Mouse (Mus musculus) right cerebral cortex, postnatal 4 days (tissue): Measurements from ENCODE around the gene 4933430I17Rik.

Source experiments
- DNase-seq: peaks from one replicate; pipeline ENCODE4 v3.0.0-alpha.2; 2022

4933430I17Rik gene

GRCm38 (mm10) chr4:62505991-62506390 is 19.2 kb upstream of the 4933430I17Rik start:
- no peak for DNase-seq

DNA sequence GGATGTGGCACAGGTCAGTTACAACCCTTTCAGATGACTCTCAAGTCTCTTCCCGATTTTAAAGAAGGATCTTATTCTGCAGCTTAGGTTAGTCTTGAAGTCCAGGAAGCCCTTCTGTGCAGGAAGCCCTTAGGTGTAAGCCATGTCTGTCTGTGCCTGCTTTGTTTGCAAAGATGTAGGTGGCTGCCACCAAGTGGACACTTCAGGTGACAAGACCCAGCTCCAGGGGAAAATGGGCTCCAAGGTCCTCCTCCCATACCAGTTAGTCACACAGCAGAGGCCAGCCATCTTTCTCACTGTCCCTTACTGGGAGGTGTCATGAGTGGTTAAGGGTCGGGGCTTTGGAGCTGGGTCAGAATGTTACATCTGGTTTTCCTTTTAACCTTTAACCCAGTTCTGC is 18.4 kb upstream of the 4933430I17Rik start:
- no peak for DNase-seq

DNA sequence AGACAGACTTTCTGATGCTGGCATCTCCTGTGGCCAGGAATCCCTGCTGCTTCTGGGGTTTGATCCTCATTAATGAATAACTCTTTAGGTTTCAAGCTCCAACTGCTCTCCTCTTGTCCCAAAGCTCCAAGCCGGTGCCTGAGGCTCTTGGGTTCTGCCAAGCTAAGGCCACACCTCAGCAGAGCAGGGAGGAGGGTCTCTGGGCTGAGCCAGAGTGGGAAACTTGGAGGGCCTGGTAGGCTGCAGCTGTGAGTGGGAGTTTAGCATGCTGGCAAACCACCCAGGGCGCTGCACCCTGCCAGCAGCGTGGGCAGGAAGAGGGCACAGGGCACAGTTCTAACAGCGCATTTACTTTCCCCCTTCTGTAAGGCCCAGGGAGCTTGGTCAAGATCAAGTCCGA is 16.3 kb upstream of the 4933430I17Rik start:
- no peak for DNase-seq

GRCm38 (mm10) chr4:62509946-62510345 is 15.2 kb upstream of the 4933430I17Rik start:
- no peak for DNase-seq

GRCm38 (mm10) chr4:62513998-62514506 is 11.1 kb upstream of the 4933430I17Rik start:
- DNase-seq: no peak

DNA sequence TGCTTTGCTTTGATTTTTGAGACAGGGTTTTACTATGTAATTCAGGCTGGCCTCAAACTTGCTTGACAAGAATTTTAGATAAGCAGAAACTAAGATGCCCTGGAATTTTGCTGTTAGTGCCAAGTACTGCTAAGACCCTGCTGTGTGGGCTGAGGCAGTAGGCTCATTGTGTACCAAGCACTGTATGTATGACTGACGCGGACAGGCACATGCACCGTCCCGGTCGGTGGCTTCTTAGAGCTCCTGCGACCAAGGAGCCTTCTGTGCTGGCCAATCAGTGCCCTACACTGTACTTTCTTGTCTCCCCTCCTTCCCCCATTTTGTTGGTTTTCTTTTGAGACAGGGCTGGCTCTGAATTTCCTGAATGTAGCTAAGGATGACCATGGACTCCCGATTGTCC is 10.2 kb upstream of the 4933430I17Rik start:
- no peak for DNase-seq

DNA sequence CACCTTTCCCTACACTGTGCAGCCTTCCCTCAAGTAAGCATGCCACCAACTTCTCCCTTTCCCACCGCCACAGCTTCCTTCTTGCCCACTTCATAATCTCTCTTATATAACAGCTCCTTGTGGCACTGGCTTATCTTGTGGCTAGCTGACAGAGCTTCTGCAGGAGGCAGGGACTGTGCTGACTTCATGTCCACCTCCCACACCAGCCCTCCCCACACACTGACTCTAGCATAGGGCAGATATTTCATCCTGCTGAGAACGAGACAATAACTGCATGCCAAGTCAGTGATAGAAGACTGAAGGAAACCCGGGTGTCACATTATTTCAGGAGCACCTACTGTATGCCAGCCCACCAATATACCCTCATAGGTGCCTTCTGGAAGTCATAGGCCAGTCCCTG is 9.7 kb upstream of the 4933430I17Rik start:
- DNase-seq: no peak

DNA sequence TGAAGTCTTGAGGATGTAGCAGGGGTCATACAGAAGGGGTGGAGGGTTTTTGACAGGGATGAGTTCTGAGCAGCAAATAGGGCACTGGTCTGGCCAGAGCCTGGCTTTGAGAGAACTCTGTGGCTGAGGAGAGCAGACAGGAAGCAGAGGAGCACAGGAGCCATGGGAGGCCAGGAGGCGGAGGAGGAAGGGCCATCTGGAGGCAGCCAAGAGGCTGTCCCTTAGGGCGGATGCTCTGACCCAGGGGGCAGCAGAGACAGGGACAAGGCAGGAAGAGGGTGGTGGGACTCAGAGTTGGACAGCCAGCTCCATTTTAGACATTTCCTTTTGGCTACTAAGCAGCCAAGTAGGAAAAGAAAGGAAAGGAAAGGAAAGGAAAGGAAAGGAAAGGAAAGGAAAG is 9.1 kb upstream of the 4933430I17Rik start:
- no peak for DNase-seq

GRCm38 (mm10) chr4:62516579-62516978 is 8.6 kb upstream of the 4933430I17Rik start:
- no peak for DNase-seq

GRCm38 (mm10) chr4:62517046-62517445 is 8.1 kb upstream of the 4933430I17Rik start:
- no peak for DNase-seq

DNA sequence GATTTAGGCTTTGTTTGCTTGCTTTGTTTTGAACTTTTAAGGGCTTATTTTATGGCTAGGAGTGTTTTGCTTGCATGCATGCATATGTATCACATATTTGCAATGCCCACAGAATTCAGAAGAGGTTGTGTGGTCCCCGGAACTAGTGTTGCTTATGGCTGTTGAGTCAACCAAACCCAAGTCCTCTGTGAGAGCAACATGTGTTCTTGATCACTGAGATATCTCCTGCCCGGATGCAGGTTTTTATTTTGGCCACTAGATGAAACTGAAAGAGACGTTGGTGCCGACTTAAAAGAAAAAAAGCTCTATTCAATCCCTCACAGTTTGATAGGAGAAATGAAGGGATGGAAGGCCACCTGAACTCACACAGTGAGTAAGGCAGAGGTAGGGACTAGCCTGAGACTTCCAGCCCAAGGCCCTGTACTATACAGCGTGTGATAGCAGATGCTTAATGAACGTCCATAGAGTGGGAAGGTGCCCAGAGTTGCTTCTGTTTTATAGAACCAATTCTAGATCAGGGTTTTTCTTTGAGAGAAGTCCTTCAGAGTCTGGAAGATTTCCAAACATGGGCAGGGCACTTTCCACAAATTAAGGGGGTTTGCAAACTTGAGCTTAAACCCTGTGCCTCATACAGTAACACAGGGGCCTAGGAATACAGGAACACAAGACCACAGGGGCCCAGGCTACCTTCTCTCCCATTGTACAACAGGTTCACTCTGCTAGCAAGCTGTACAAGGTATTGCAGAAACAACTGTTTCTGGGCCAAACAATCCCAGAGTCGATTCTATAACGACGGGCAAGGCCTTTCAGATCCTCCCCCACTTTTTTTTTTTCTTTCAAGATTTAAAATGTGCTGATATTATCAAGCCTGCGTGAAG is 7.4 kb upstream of the 4933430I17Rik start:
- DNase-seq: no peak

DNA sequence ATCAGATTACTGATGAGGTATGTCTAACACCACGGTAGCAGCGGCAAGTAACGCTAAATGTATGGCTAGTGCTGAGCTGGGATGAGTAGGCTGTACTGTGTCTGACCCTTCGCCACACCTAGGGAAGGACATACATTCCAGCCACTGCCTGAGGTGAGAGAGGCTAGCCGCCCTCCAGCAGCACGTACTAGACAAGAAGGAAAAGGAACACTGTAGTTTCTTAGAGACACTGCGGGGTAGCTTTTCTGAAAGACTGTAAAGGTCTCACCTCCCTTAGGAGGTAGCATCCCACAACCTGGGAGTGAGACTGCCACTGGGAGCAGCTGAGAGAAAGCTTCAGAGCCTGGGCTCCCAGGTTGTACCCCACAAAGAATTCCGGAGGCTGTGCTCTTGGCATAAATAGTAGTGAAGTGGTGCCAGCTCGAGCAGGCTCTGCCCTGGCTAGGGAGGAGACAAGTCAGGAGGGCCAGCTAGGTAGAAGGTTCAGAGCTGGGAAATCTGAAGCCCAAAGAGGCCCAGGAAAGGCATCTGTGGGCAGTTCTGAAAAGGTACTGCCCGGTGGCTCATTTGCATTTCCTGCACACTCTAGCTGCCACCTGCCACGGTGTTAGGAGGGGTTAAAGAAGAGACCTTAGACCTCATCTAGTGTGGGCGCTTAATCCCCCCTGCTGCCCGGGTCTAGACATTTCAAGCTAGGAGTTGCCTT is 6.6 kb upstream of the 4933430I17Rik start:
- no peak for DNase-seq

DNA sequence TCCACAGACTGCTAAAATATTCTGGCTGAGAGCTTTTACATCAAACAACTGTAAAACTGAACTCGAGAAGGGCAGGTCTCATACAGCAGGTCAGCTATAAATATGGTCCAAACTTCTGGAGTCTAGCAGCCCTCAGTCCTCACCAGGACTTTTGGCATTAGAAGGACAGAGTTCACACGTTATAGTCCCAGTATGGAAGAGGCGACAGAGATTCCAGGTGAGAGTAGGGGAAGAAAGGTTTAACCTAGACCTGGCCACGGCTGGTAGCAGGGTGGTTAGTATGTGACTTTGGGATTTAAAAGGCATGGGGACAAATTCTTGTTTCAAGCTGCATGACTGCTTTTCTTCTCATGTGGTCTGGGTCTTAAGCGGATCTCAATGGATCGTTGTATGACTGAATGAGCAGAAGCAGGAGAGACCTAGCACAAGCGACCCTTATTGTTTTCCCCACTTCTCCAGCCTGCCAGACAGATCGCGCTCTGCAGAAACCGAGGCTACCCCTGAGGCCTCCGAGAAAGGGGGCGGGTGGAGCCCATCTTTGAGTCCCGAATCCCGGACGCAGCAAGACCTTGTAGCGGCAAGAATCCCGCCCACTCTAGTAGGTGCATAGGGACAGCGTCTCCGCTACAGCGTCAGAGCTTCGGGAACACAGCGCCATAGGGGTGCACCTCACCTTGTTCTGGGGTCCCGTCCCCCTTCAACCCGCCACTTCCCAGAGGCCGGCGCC is 5.9 kb upstream of the 4933430I17Rik start:
- no peak for DNase-seq

DNA sequence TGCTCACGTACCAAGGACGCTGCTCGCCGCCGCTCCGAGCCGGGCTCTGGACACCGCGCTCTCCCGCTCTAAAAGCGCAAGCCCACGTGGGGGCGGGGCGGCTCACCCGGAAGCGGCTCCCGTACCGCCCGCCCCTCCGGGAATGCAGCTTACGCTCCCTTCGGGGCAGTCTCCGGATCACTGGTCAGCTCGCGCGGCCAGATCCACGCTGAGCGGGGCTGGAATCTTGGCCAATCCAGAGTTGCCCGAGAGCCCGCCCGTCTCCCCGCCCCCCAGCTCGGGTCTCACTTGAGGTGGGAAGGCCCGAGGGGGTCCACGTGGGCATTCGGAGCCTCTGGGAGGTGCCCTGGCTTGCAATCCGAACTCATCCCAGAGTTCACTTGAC is 5.3 kb upstream of the 4933430I17Rik start, which contains the start of gene Alad:
TSS of gene Alad (minus strand) at position 70 of the 385 bp plus-strand sequence.
- DNase-seq: peak; percentile 83

- no peak for DNase-seq
These were observed 4.2 kb upstream of the 4933430I17Rik start for GRCm38 (mm10) chr4:62520892-62521400.

- DNase-seq: no peak
These were observed 281 bp downstream of the 4933430I17Rik start for GRCm38 (mm10) chr4:62525489-62525811.

GRCm38 (mm10) chr4:62526256-62526655 is 1.1 kb downstream of the 4933430I17Rik start:
- DNase-seq: no peak

- no peak for DNase-seq
These were observed 2.5 kb downstream of the 4933430I17Rik start for GRCm38 (mm10) chr4:62527655-62528054.

DNA sequence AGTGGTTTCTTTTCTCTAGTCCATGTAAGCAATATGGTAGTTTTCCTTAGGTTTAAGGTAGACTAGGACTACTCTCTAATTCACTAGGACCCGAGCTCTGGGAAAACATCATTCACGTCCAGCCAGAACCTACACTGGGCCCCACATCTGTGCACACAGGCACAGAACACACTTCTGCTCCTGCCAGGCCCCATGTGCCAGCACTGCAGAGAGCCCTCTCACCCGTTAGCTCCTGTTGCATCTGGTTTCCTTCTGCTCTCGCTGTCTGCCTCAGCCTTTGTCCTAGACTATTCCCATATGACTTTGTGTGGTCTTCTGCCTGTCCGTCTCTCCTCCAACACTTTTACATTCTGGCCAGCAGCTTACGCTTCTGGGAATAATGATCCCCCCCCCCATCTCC is 8.6 kb downstream of the 4933430I17Rik start:
- DNase-seq: no peak

DNA sequence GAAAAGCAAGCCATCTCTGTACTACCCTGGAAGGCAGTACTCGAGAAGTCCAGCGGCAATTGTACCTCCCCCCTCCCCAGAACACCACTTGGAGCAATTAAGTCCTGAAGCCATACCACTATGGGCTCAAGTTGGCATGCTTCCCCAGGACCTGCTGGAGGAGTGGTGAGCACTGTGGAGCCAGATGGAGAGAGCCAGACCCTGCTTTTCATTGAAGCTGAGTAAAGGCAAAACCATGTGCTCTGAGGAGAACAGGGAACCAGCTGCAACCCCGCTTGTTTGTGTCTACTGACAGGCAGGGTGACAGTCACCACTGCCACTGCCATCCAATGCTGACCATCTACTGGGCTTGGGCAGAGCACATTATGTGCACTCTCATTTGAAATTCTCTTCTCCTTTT is 16.6 kb downstream of the 4933430I17Rik start:
- peak; percentile 12 for DNase-seq

DNA sequence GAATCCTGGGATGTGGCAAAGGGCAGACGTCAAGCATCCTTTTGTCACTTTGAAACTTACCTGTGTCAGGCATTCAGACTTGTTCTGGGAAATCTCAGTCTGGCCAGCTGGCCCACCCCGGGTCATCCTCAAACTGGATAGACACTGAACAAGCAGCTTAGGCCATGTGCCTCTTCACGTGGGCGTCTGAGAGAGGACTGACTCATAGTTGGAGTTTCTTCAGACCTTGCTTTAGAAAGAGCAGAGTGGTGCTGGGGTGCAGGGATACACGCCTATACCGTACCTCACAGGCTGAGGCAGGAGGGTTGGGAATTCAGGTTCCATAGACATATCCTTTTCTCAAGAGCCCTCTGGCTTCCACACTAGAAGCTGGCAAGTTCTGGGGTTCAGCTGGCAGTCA is 18.6 kb downstream of the 4933430I17Rik start:
- no peak for DNase-seq

- DNase-seq: no peak
These were observed 19.6 kb downstream of the 4933430I17Rik start for GRCm38 (mm10) chr4:62544801-62545200.

- DNase-seq: no peak
These were observed 26.8 kb downstream of the 4933430I17Rik start for GRCm38 (mm10) chr4:62551966-62552365.
